Mouse (Mus musculus) stomach, postnatal 0 days (tissue): ENCODE data around the gene Hesx1. TPM values are rescaled to one million over a fixed set of nuclear protein-coding genes. Genes with fewer than 3 reads are reported as not detected.
"Not testable (repeated sequence)": the region's sequence is repeated elsewhere in the genome, so short reads cannot be mapped to it uniquely, and the experiment has no call there.

ENCODE experiments used
- ATAC-seq: fragments of 200-750 bp; cut with Nextera tagmentation; 2 replicates; pipeline ENCODE4 v1.8.0; 2017; ENCODE audit not compliant: low FRiP score, low TSS enrichment
- DNase-seq: peaks from one replicate; pipeline ENCODE4 v3.0.0-alpha.2; 2016; ENCODE audit warnings: low spot score
- H3K27ac ChIP-seq: fragments of 300-500 bp; sonication (generic); replicated peaks from 2 replicates; pipeline ENCODE4 v1.5.1; 2014; ENCODE audit warnings: mild to moderate bottlenecking, control low read depth
- H3K27me3 ChIP-seq: fragments of 300-500 bp; sonication (generic); 2 replicates; pipeline ENCODE4 v1.6.1; 2014; ENCODE audit warnings: low read length; ENCODE audit not compliant: control insufficient read depth, insufficient read depth
- H3K36me3 ChIP-seq: fragments of 300-500 bp; sonication (generic); 2 replicates; pipeline ENCODE4 v1.6.1; 2014; ENCODE audit warnings: low read length, mixed read lengths; ENCODE audit not compliant: control insufficient read depth, insufficient read depth
- H3K4me1 ChIP-seq: fragments of 300-500 bp; sonication (generic); replicated peaks from 2 replicates; pipeline ENCODE4 v1.6.1; 2014; ENCODE audit warnings: antibody characterized with exemption; ENCODE audit not compliant: control insufficient read depth, insufficient read depth
- H3K4me2 ChIP-seq: fragments of 300-500 bp; sonication (generic); replicated peaks from 2 replicates; pipeline ENCODE4 v1.6.1; 2014; ENCODE audit warnings: low read depth, mild to moderate bottlenecking, control low read depth, moderate library complexity
- H3K4me3 ChIP-seq: fragments of 300-500 bp; sonication (generic); 2 replicates; pipeline ENCODE4 v1.5.1; 2014; ENCODE audit warnings: low read depth, low read length, control low read depth
- H3K9ac ChIP-seq: fragments of 300-500 bp; sonication (generic); 2 replicates; pipeline ENCODE4 v1.6.1; 2014; ENCODE audit warnings: mild to moderate bottlenecking, low read length, control low read depth, mixed read lengths
- H3K9me3 ChIP-seq: fragments of 300-500 bp; sonication (generic); 2 replicates; pipeline ENCODE4 v1.6.1; 2016; ENCODE audit warnings: low read length; ENCODE audit not compliant: control insufficient read depth
- CTCF ChIP-seq: IDR thresholded peaks from 2 replicates; pipeline ENCODE4 v1.5.1; 2016; ENCODE audit warnings: antibody characterized with exemption, low read depth, mild to moderate bottlenecking, moderate library complexity
- EP300 ChIP-seq: optimal IDR thresholded peaks from 2 replicates; pipeline ENCODE3; 2016; ENCODE audit warnings: antibody characterized with exemption
- WGBS: fragments of 180-500 bp; shearing (Covaris S2); extraction: QIAGEN DNeasy Blood & Tissue Kit; methylation state at CpG from one replicate; pipeline ENCODE4 v1.1.7; 2014; 5-methylcytosine and 5-hydroxymethylcytosine counted together
- polyA plus RNA-seq: library from polyadenylated mRNA; unstranded; fragments of >200 nt; fragmentation: Nextera tagmentation; extraction: Ambion mirVana; gene quantifications from 2 replicates; pipeline ENCODE4 v1.2.1, GENCODE M21; 2015

Gene Hesx1
- polyA plus RNA-seq: 0.19 TPM in 1 of 2 replicates, not detected in the other

GRCm38 (mm10) chr14:26994211-26994741 is at the start of gene Hesx1:
TSS of gene Hesx1 (plus strand) at chr14:26994416.
- H3K4me1 ChIP-seq: no peaks in the 10 kb centered on the region
- H3K27ac ChIP-seq: no peak within 1 kb of the TSS
- H3K9ac ChIP-seq: no peak within 1 kb of the TSS
- WGBS: 5% methylated on average over 16 of the region's 16 CpGs
- no peaks in the 10 kb centered on the region for H3K36me3 ChIP-seq
- H3K9me3 ChIP-seq: no peaks in the 10 kb centered on the region
- TF ChIP-seq EP300: no peak
- peak; percentile 46 for TF ChIP-seq CTCF
- peak within 1 kb of the TSS; percentile 10; the same call in 1 of the 2 replicates for H3K4me3 ChIP-seq
- DNase-seq (peak; percentile 61), ATAC-seq (peak; percentile 82)
- no peaks in the 10 kb centered on the region for H3K27me3 ChIP-seq
- peak within 1 kb of the TSS; percentile 46 for H3K4me2 ChIP-seq

- not testable (repeated sequence) for H3K4me3 ChIP-seq, H3K27me3 ChIP-seq, H3K9me3 ChIP-seq, H3K27ac ChIP-seq, H3K36me3 ChIP-seq, ATAC-seq, H3K4me1 ChIP-seq, DNase-seq, H3K9ac ChIP-seq, H3K4me2 ChIP-seq
- 95% methylated on average over 2 of the region's 2 CpGs for WGBS
Observed at GRCm38 (mm10) chr14:26956139-26956538, 38.1 kb upstream of the Hesx1 start.

GRCm38 (mm10) chr14:26960518-26960917 is 33.7 kb upstream of the Hesx1 start:
- H3K9ac ChIP-seq: no peak overlapping the region
- no peaks in the 10 kb centered on the region for H3K27me3 ChIP-seq
- H3K4me2 ChIP-seq: no peak overlapping the region
- no peaks in the 10 kb centered on the region; the same call in 1 of the 2 replicates for H3K36me3 ChIP-seq
- TF ChIP-seq EP300: no peak
- no peak for TF ChIP-seq CTCF
- no peaks in the 10 kb centered on the region for H3K9me3 ChIP-seq
- H3K27ac ChIP-seq: no peak overlapping the region
- DNase-seq (no peak), ATAC-seq (no peak)
- H3K4me1 ChIP-seq: no peaks in the 10 kb centered on the region
- H3K4me3 ChIP-seq: no peak overlapping the region
- WGBS: 77% methylated on average over 1 of the region's 1 CpGs

- Histone ChIP-seq H3K9ac (peak overlapping the region; percentile 98), H3K9me3 (no peaks in the 10 kb centered on the region)
Observed at GRCm38 (mm10) chr14:26969164-26969563, 25.1 kb upstream of the Hesx1 start.

GRCm38 (mm10) chr14:26969856-26970407 is 24.3 kb upstream of the Hesx1 start:
- peak; percentile 82 for ATAC-seq
- Histone ChIP-seq H3K27me3 (no peaks in the 10 kb centered on the region), H3K4me1 (no peaks in the 10 kb centered on the region), H3K36me3 (no peaks in the 10 kb centered on the region; the same call in 1 of the 2 replicates), H3K9me3 (no peaks in the 10 kb centered on the region), H3K4me3 (peak overlapping the region; percentile 95), H3K4me2 (peak overlapping the region; percentile 68), H3K27ac (peak overlapping the region; percentile 94), H3K9ac (peak overlapping the region; percentile 98)
- WGBS: 1% methylated on average over 44 of the region's 62 CpGs
- no peak for DNase-seq
- TF ChIP-seq CTCF: no peak
- no peak for TF ChIP-seq EP300

More at GRCm38 (mm10) chr14:26969164-26969563, 25.1 kb upstream of the Hesx1 start:
- H3K27me3 ChIP-seq: no peaks in the 10 kb centered on the region
- peak overlapping the region; percentile 95 for H3K4me3 ChIP-seq
- TF ChIP-seq CTCF (no peak), EP300 (no peak)
- H3K4me1 ChIP-seq: no peaks in the 10 kb centered on the region
- H3K36me3 ChIP-seq: no peaks in the 10 kb centered on the region; the same call in 1 of the 2 replicates
- H3K27ac ChIP-seq: no peak overlapping the region
- ATAC-seq (no peak), DNase-seq (no peak)
- peak overlapping the region; percentile 68 for H3K4me2 ChIP-seq
- 63% methylated on average over 3 of the region's 3 CpGs for WGBS

- no peaks in the 10 kb centered on the region for H3K27me3 ChIP-seq
- peak overlapping the region; percentile 98 for H3K9ac ChIP-seq
- under 1% methylated on average over 47 of the region's 53 CpGs for WGBS
- peak overlapping the region; percentile 68 for H3K4me2 ChIP-seq
- peak overlapping the region; percentile 95 for H3K4me3 ChIP-seq
- peak; percentile 98 for DNase-seq
- ATAC-seq: peak; percentile 99
- no peaks in the 10 kb centered on the region for H3K9me3 ChIP-seq
- H3K4me1 ChIP-seq: no peaks in the 10 kb centered on the region
- no peaks in the 10 kb centered on the region for H3K36me3 ChIP-seq
- TF ChIP-seq CTCF: no peak
- no peak for TF ChIP-seq EP300
- peak overlapping the region; percentile 94 for H3K27ac ChIP-seq
Observed at GRCm38 (mm10) chr14:26970439-26970932, 23.7 kb upstream of the Hesx1 start.
